Mouse (Mus musculus): ENCODE results near the gene Fbxo8. TPM values are rescaled to one million over a fixed set of nuclear protein-coding genes. Genes with fewer than 3 reads are reported as not detected.

Fbxo8 gene
- polyA plus RNA-seq, 1 experiment, result 12.6 TPM

GRCm38 (mm10) chr8:56629160-56629559 is 78.3 kb downstream of the Fbxo8 start:
- no peak for TF ChIP-seq GATA1 (IDR thresholded peaks at IDR 0.05; ENCODE audit: low read length)

GRCm38 (mm10) chr8:56639277-56639676 is 88.4 kb downstream of the Fbxo8 start:
- no peak for TF ChIP-seq GATA1 (IDR thresholded peaks at IDR 0.05; ENCODE audit: low read length)

Other genes with a start within 250 kb of the Fbxo8 start
- 9.2 and 14.4 TPM in 2 replicates for gene Cep44, start within 50 bp of the Fbxo8 start, polyA plus RNA-seq (2012)